Mouse (Mus musculus) hindbrain, embryonic 12.5 days (tissue): ENCODE results near the gene Daam1. TPM values are rescaled to one million over a fixed set of nuclear protein-coding genes. Genes with fewer than 3 reads are reported as not detected.

Experiments
- ATAC-seq: fragments of 200-750 bp; cut with Nextera tagmentation; 2 replicates; pipeline ENCODE4 v1.8.0; 2017; ENCODE audit warnings: moderate TSS enrichment; ENCODE audit not compliant: low FRiP score
- H3K27ac ChIP-seq: fragments of 300-500 bp; sonication (generic); 2 replicates; pipeline ENCODE4 v1.5.1; 2016; ENCODE audit warnings: mild to moderate bottlenecking
- H3K27me3 ChIP-seq: fragments of 300-500 bp; sonication (generic); 2 replicates; pipeline ENCODE4 v1.6.1; 2016; ENCODE audit warnings: mild to moderate bottlenecking
- H3K36me3 ChIP-seq: fragments of 300-500 bp; sonication (generic); 2 replicates; pipeline ENCODE4 v1.6.1; 2016; ENCODE audit warnings: mild to moderate bottlenecking
- H3K4me1 ChIP-seq: fragments of 300-500 bp; sonication (generic); 2 replicates; pipeline ENCODE4 v1.6.1; 2016
- H3K4me2 ChIP-seq: fragments of 300-500 bp; sonication (generic); replicated peaks from 2 replicates; pipeline ENCODE4 v1.6.1; 2016; ENCODE audit warnings: mild to moderate bottlenecking
- H3K4me3 ChIP-seq: fragments of 300-500 bp; sonication (generic); 2 replicates; pipeline ENCODE4 v1.5.1; 2016; ENCODE audit warnings: mild to moderate bottlenecking
- H3K9ac ChIP-seq: fragments of 300-500 bp; sonication (generic); 2 replicates; pipeline ENCODE4 v1.6.1; 2016; ENCODE audit warnings: mild to moderate bottlenecking, moderate library complexity
- H3K9me3 ChIP-seq: fragments of 300-500 bp; sonication (generic); replicated peaks from 2 replicates; pipeline ENCODE4 v1.6.1; 2016; ENCODE audit warnings: mild to moderate bottlenecking
- WGBS: fragments of 180-500 bp; shearing (Covaris S2); methylation state at CpG from one replicate; pipeline ENCODE4 v1.1.7; 2016; 5-methylcytosine and 5-hydroxymethylcytosine counted together
- polyA plus RNA-seq: library from polyadenylated mRNA; unstranded; fragments of >200 nt; fragmentation: Nextera tagmentation; extraction: Ambion mirVana; gene quantifications from 2 replicates; pipeline ENCODE4 v1.2.1, GENCODE M21; 2016

The Daam1 gene
- polyA plus RNA-seq, 1 experiment from 2014 or later, result 19.3 TPM

DNA sequence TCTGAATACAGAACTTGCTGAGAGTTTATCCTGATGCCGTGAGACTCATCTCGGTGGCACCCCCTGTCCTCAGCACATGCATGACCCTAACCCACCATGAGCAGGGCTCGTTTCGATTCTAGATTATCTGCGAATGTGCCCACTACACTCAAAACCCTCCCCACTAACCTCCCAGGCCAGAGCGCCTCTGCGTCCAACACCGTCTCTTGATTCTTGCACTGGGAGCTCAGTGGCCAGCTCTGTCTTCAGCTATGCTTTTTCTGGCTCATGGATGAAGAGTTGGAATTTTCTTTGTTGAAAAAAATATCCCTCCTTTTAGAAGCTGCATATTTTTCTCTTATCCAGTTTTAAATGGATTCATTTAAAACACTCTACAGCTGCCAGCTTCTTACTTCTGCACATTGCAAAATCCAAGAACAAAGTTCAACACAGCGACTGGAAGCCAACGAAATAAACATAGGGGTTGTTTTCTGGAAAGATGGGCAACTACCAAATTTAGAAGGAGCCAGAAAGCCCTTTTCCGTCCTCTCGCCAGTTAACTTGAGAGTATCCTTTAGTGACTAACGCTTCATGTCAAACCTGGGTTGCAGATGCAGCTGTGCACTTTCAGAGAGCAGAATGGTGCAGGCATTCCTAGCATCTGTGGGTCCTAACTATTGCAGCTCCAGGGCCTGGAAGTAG, 74.9 kb downstream of the Daam1 start:
- Histone ChIP-seq H3K9me3 (no peaks in the 10 kb centered on the region), H3K4me2 (no peak overlapping the region), H3K4me3 (no peak overlapping the region), H3K4me1 (peaks cover 19% of the 10 kb centered on the region), H3K36me3 (peaks cover 11% of the 10 kb centered on the region), H3K27me3 (no peaks in the 10 kb centered on the region), H3K9ac (no peak overlapping the region), H3K27ac (0 out of 2 replicates have a peak overlapping the region, but pooled peaks have one; percentile 17)
- 93% methylated on average over 13 of the region's 13 CpGs for WGBS
- no peak for ATAC-seq

DNA sequence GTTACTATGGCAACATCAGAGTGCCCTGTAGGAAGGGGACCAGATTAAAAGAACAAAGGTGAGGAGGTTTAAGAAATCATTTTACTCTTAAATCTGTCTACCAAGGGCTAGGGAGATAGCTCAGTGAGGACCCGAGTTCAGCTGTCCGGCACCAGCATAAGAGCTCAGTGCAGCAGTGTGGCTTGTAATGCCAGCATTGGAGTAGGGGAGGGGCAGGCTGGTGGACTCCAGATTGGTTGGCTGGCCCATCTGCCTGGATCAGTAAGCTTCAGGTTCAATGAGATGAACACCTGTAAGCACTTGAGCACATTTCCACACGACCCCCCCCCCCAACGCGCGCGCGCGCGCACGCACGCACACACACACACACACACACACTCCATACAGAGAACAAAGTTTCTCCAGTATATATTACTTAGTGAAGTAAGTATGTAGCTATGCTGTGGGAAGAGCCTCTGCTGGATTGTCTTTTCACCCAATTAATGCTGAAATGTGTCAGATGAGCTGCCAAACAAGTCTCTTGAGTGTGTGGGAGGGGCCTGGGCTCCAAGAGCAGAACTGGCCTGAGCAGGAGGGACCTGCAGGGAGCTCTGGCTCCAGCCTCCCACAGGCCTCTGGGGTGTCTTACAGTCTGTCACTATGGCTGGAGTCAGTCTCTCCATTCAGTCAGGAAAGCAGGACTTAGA, 75.8 kb downstream of the Daam1 start:
- H3K9me3 ChIP-seq, result no peaks in the 10 kb centered on the region
- H3K4me3 ChIP-seq, result no peak overlapping the region
- peaks cover 25% of the 10 kb centered on the region for H3K4me1 ChIP-seq
- H3K27ac ChIP-seq, result 0 out of 2 replicates have a peak overlapping the region, but pooled peaks have one; percentile 17
- no peak overlapping the region for H3K4me2 ChIP-seq
- H3K9ac ChIP-seq, result no peak overlapping the region
- no peaks in the 10 kb centered on the region for H3K27me3 ChIP-seq
- peak; percentile 68 for ATAC-seq
- 91% methylated on average over 12 of the region's 12 CpGs for WGBS
- H3K36me3 ChIP-seq, result peaks cover 11% of the 10 kb centered on the region

DNA sequence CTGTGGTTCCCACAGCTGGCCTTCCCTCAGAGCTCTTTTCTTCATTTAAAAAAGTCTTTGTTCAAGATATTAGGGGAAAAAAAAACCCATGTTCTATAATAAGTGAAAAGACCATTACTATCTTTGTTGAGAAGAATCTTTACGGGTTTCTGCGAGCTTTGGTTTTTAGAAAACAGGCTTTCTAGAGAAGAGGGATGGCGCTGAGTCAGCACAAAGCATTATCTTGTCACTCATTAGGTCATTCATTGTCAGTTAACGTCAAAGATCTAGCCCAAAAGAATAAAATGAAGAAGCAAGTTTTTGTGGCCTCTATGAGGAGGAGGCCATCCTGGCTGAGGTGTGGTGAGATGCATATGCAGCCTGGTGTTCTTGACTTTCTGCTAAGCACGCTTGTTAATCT, 78.1 kb downstream of the Daam1 start:
- Histone ChIP-seq H3K36me3 (no peaks in the 10 kb centered on the region), H3K4me3 (no peak overlapping the region), H3K9me3 (no peaks in the 10 kb centered on the region), H3K4me2 (no peak overlapping the region), H3K9ac (no peak overlapping the region), H3K4me1 (peaks cover 34% of the 10 kb centered on the region), H3K27ac (no peak overlapping the region), H3K27me3 (no peaks in the 10 kb centered on the region)
- 79% methylated on average over 5 of the region's 5 CpGs for WGBS
- no peak for ATAC-seq

DNA sequence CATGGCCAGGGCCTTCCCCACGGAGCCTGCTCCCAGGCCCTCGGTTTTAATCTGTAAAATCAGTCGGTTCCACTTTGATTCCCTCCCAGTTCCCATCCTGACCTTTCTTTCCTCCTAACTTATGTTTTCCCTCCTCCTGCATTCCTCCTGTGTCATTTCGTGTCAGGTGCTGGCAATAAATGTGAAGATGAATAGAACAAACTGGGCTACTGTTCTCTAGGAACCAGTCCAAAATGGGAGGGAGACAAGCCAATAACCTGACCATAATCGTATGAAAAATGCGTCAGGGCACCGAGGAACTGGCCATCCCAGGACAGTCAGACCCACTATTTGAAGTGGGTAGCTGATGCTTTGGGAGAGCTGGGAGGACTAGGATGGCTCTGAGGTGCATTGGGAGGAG, 79.4 kb downstream of the Daam1 start:
- H3K27ac ChIP-seq, result no peak overlapping the region
- no peaks in the 10 kb centered on the region for H3K27me3 ChIP-seq
- H3K4me2 ChIP-seq, result no peak overlapping the region
- no peak for ATAC-seq
- H3K4me1 ChIP-seq, result peaks cover 34% of the 10 kb centered on the region
- H3K4me3 ChIP-seq, result no peak overlapping the region
- no peaks in the 10 kb centered on the region for H3K9me3 ChIP-seq
- WGBS, result 71% methylated on average over 7 of the region's 7 CpGs
- H3K9ac ChIP-seq, result no peak overlapping the region
- no peaks in the 10 kb centered on the region for H3K36me3 ChIP-seq

DNA sequence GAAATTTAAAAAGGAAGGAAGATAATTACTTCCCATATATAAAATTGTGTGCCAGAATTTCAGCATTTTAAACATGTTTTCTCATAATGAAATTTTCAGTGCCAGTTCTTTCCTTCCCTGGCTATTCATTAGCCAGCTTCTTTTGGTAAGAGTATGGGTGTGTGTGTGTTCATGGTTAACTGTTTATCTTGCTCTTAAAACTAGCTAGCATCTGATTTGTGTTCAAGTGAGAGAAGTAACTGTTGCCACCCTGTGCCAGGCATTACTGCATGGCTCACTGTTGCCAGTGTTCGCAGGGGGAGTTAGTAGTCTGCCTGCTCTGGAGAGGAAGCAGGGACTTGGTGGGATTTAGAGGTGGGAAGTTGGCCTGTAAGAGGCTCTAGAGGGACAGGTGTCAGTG, 81.4 kb downstream of the Daam1 start:
- 91% methylated on average over 1 of the region's 1 CpGs for WGBS

DNA sequence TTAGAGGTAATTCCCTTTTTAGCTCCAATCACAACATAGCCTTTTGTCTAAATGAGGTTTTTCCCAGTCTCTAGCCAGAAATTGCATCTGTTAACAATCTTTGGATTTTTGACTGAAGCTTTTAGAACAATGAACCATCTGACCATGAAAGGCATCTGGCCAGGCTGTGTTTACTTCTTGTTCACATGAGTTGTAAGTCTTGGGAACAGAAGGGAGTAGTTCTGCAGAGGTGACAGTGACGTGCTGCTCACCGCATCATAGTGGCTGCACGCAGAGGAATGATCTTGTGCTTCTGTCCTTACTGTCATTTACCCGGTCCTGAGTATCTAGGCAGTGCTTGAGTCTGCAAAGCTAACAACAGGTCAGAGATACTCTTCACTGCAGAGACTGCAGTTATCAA, 88.3 kb downstream of the Daam1 start:
- no peak overlapping the region for H3K4me3 ChIP-seq
- H3K9ac ChIP-seq, result no peak overlapping the region
- WGBS, result 50% methylated on average over 4 of the region's 4 CpGs

More for the DNA sequence above, 81.4 kb downstream of the Daam1 start:
- Histone ChIP-seq H3K4me1 (peaks cover 22% of the 10 kb centered on the region), H3K9me3 (no peaks in the 10 kb centered on the region), H3K4me2 (no peak overlapping the region), H3K4me3 (no peak overlapping the region), H3K36me3 (peaks cover 14% of the 10 kb centered on the region), H3K27me3 (no peaks in the 10 kb centered on the region), H3K9ac (no peak overlapping the region), H3K27ac (no peak overlapping the region)
- ATAC-seq, result no peak

DNA sequence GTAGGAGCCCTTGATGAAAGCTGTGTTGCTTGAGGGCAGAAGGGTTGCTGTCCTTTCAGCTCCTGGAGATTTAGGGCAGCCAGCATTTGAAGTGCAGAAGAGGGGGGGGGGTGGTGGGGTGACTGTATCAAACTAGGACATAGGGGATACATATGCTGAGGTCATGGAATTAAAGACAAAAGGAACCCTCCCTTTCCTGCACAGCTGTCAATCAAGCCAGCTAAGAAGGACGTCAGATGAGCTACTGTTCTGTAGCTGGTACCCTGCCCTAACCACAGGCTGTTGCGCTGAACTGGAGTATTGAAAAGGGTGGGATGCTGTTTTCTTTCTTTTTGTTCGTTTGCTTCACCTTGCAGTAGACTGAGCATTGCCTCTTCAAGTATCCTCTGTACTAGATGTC, 89.1 kb downstream of the Daam1 start:
- no peak overlapping the region for H3K9ac ChIP-seq
- H3K36me3 ChIP-seq, result peaks cover 17% of the 10 kb centered on the region
- no peak for ATAC-seq
- H3K27ac ChIP-seq, result 0 out of 2 replicates have a peak overlapping the region, but pooled peaks have one; percentile 48
- H3K27me3 ChIP-seq, result no peaks in the 10 kb centered on the region
- no peak overlapping the region for H3K4me3 ChIP-seq
- H3K4me1 ChIP-seq, result peaks cover 43% of the 10 kb centered on the region
- H3K4me2 ChIP-seq, result no peak overlapping the region
- WGBS, result 53% methylated on average over 3 of the region's 3 CpGs
- no peaks in the 10 kb centered on the region for H3K9me3 ChIP-seq

More for the DNA sequence above, 88.3 kb downstream of the Daam1 start:
- Histone ChIP-seq H3K9me3 (no peaks in the 10 kb centered on the region), H3K27me3 (no peaks in the 10 kb centered on the region), H3K27ac (0 out of 2 replicates have a peak overlapping the region, but pooled peaks have one; percentile 48), H3K4me1 (peaks cover 43% of the 10 kb centered on the region), H3K36me3 (peaks cover 17% of the 10 kb centered on the region), H3K4me2 (no peak overlapping the region)
- ATAC-seq, result no peak

DNA sequence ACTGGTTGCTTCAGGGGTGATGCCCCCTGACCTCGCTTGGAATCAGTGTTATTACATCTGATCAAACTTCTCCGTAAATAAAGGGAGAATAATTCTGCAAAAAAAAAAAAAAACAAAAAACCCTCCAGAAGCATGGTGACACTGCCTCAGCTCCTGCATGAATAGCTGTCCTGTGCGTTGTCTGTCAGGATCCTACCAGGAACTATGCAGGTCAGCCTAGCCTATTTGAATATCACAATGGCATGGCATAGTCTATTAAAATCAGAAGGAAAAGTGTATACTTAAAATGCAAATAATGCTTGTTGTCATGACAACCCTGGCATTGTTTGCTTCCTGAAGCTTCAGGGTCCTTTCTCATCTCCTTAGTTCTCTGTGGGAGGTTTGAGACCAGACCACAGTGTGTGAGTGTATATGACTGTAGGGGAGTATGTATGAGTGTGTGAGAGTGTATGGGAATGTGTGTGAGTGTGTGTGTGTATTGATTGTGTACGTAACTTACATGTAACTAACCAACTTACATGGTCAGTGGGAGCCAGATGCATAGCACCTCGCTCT, 92.0 kb downstream of the Daam1 start:
- 0 out of 2 replicates have a peak, but pooled peaks cover 3% of the 10 kb centered on the region for H3K36me3 ChIP-seq
- 39% methylated on average over 5 of the region's 5 CpGs for WGBS
- H3K4me2 ChIP-seq, result no peak overlapping the region
- peak overlapping the region; percentile 35 for H3K27ac ChIP-seq
- H3K4me1 ChIP-seq, result peaks cover 51% of the 10 kb centered on the region
- no peak overlapping the region for H3K9ac ChIP-seq
- H3K27me3 ChIP-seq, result no peaks in the 10 kb centered on the region
- H3K9me3 ChIP-seq, result no peaks in the 10 kb centered on the region
- no peak overlapping the region for H3K4me3 ChIP-seq
- ATAC-seq, result peak; percentile 43; the same call in 1 of the 2 replicates

DNA sequence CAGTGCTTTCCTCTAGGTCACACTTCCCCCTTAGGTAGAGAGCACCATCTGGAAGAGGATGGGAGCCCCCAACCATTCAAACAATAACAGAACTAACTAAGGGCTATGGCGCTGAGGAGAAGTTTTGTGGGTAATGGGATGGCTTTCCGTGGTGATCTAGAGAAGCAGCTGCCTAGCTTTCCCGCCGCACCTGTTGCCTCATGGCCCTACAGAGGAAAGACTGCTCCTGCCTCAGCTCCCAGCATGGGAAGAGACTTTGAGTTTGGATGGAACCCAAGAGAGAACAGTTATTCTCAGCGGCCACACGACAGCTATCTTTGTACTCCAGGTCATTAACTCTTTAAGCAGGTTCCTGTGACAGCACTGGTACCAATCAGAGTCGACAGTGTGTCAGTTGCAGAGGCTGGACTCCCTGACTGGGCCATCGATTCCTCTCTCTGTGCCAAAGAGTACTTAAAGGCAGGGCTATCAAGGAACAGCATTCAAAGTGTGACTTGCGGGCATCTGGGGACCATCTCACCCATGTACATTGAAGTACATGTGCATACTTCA, 94.2 kb downstream of the Daam1 start:
- Histone ChIP-seq H3K27me3 (no peaks in the 10 kb centered on the region), H3K9ac (no peak overlapping the region), H3K36me3 (no peaks in the 10 kb centered on the region), H3K27ac (no peak overlapping the region), H3K4me2 (no peak overlapping the region), H3K9me3 (no peaks in the 10 kb centered on the region), H3K4me1 (peaks cover 37% of the 10 kb centered on the region), H3K4me3 (no peak overlapping the region)
- 94% methylated on average over 9 of the region's 9 CpGs for WGBS
- ATAC-seq, result no peak

DNA sequence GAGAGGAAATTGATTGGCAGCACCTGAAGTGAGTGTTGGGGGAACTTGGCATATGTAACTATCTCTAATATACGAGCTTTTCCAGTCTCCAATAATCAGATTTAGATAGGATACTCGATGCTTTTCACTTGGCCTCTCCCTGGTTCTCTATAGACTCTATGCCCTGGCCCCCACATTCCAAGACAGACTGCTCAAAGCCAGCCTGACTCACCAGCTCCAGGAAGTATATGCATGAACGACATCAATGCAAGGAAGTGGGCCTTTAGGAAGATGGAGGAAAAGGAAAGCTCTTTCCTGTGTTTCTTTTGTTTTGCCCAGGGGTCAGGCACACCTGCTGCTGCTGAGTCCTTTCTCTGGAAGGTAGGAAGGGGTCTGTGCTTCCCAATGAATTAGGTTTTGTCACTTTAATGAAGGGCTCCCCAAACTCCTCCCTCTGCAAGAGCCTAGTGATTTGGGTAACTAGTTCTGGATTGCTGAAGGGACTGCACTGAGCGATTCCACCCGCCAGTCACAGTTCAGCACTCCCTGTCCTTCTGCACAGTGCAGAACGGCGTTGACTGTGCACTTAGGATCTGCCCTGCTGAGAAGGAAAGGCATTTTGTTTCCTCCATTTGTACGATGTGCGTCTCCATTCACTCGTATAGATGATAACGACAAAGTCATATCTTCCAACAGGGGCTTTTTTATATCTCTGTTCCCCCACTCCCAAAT, 95.3 kb downstream of the Daam1 start:
- H3K4me2 ChIP-seq, result no peak overlapping the region
- no peak overlapping the region for H3K27ac ChIP-seq
- 0 out of 2 replicates have a peak, but pooled peaks have one; percentile 17 for ATAC-seq
- peaks cover 33% of the 10 kb centered on the region for H3K4me1 ChIP-seq
- no peaks in the 10 kb centered on the region for H3K9me3 ChIP-seq
- no peaks in the 10 kb centered on the region for H3K27me3 ChIP-seq
- 65% methylated on average over 11 of the region's 11 CpGs for WGBS
- no peak overlapping the region for H3K4me3 ChIP-seq
- H3K36me3 ChIP-seq, result no peaks in the 10 kb centered on the region
- H3K9ac ChIP-seq, result no peak overlapping the region

DNA sequence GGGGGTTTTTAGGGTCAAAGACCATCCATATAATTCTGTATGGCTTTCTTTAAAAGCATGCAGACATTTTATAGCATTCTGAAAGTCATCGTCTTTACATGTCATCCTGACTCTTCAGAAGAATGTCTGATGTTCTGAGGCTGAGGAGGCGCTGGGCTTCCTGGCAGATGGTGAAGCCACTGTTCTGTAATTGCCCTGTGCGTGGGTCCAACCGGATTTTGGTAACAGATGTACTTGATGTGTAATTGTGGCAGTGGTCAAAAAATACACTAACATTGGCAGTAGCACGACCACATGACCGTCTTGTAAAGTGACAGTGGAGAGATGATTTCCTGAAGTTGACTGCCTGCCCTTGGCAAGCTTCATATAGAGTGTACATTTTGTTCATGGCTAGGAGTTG, 97.2 kb downstream of the Daam1 start:
- no peak overlapping the region for H3K27ac ChIP-seq
- ATAC-seq, result no peak
- H3K4me2 ChIP-seq, result no peak overlapping the region
- H3K4me3 ChIP-seq, result no peak overlapping the region
- peaks cover 21% of the 10 kb centered on the region for H3K4me1 ChIP-seq
- no peaks in the 10 kb centered on the region for H3K36me3 ChIP-seq
- 95% methylated on average over 6 of the region's 6 CpGs for WGBS
- H3K9ac ChIP-seq, result no peak overlapping the region
- no peaks in the 10 kb centered on the region for H3K9me3 ChIP-seq
- no peaks in the 10 kb centered on the region for H3K27me3 ChIP-seq

DNA sequence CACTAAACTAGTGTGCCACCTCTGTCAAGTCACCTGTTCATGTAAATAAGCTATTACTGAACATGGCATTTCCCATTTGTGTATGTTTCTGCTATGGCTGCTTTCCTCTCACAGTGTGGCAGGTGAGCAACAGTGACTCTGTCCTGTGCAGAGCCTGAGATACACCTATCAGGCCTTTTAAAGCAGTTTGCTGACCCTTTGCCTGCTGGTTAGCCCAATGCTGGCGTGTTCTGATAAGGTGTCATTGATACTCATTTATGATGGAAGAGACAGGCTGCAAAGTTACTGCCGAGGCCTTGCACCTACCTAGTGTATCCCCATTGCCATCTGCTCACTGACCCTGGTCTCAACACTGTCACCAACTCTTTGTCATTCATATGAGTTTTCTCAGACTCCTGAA, 99.0 kb downstream of the Daam1 start:
- no peaks in the 10 kb centered on the region for H3K9me3 ChIP-seq
- no peak for ATAC-seq
- H3K4me3 ChIP-seq, result no peak overlapping the region
- no peak overlapping the region for H3K9ac ChIP-seq
- WGBS, result 67% methylated on average over 2 of the region's 2 CpGs
- H3K4me1 ChIP-seq, result peaks cover 14% of the 10 kb centered on the region; the same call in 1 of the 2 replicates
- no peak overlapping the region for H3K27ac ChIP-seq
- H3K36me3 ChIP-seq, result no peaks in the 10 kb centered on the region
- no peak overlapping the region for H3K4me2 ChIP-seq
- H3K27me3 ChIP-seq, result no peaks in the 10 kb centered on the region
